Mouse (Mus musculus): ENCODE results near the gene Aagab.

GRCm38 (mm10) chr9:63555460-63555990 lies 46.9 kb upstream of the Aagab start:
- TF ChIP-seq CTCF (conservative IDR thresholded peaks at IDR 0.05; ENCODE audit: low read length): no peak
- TF ChIP-seq POU5F1 (IDR thresholded peaks at IDR 0.05; ENCODE audit: borderline replicate concordance, low read length): no peak
- TF ChIP-seq NANOG (IDR thresholded peaks at IDR 0.05; ENCODE audit: borderline replicate concordance, low read length): no peak

Data from E14TG2a.4 (cell line).